Mouse (Mus musculus) urinary bladder, postnatal 25 days (tissue): ENCODE measurements at regions not wholly inside any gene's neighbourhood (a gene's known extent, or its start where the extent isn't known, plus 50 kb on each side); places are given as distances from the start of the nearest gene placed in this dataset.

Experiments used
- DNase-seq: peaks from one replicate; pipeline ENCODE4 v3.0.0; 2022; ENCODE audit warnings: low spot score

DNA sequence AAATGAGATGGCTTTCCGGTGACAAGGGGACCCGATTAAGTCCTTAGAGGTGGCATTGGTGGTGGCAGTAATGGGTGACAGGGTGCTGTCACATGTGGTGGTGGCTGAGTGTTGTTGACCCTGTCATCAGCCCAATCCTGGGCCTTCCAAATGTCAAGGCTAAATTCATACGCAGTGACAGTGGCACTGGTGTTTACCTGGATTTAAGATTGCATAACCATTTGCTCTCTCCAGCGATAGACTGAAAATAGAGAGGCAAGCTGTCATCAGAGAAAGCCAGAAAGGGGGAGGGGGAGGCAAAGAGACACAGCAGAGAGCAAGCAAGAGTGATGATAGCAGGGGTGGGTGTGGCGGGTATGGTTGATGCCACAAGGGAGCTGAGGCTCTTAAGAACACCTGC, 215.1 kb downstream of the Suds3 start:
- no peak for DNase-seq

DNA sequence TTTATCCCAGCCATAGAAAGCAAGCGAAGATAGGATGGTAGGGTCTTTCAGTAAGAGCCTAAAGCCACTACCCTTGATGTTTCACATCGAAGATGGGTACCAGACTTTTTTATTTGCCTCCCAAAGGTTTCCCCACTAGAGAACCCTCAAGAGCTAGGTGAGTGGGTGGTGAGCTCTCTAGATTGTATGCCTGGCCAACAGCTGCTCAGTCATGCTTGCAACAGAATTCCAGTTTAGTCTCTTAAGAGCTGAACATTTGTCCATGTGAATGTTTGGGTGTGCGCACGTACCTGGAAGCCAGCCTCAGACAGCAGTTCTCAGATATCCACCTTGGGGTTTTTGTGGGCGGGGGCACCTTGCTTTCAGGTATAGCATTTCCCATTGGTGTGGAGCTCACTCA, 218.5 kb downstream of the Suds3 start:
- DNase-seq: no peak

DNA sequence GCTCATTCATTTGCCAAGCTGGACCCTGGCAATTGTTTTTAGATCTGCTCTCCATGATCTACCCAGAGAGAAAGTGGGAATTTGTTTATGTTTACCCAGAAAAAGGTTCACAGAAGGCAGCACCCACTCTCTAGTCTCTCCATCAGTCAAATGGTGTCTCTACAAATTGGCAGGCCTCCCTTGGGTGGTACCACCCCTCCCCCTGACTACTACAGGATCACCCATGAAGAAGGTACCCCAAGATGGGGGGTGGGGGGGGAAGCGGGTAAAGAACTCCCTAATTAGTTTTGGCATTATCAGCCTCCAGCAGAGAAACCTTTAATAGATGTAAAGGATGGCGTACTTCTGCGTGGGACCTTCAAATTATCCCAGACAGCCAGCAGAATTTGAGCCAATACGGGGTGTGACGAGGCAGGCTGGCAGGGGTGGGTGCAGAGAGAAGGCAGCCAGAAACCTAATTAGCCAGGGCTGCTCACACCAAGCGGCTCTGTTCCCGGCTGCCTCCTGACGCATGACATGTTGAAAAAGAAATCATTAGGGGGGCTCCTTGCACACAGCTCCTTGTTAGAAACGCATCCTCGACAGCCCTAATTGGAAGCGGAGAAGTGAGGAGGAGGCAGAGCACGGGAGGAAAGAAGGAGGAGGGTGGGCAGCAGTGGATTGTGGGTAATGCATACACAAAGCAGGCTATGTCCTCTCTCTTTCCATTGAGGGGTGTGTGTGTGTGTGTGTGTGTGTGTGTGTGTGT, 220.7 kb downstream of the Suds3 start:
- DNase-seq: no peak

- no peak for DNase-seq
Observed at GRCm38 (mm10) chr5:116894575-116894974, 221.3 kb downstream of the Suds3 start.

- no peak for DNase-seq
Observed at GRCm38 (mm10) chr5:116892877-116893276, 223.0 kb downstream of the Suds3 start.

DNA sequence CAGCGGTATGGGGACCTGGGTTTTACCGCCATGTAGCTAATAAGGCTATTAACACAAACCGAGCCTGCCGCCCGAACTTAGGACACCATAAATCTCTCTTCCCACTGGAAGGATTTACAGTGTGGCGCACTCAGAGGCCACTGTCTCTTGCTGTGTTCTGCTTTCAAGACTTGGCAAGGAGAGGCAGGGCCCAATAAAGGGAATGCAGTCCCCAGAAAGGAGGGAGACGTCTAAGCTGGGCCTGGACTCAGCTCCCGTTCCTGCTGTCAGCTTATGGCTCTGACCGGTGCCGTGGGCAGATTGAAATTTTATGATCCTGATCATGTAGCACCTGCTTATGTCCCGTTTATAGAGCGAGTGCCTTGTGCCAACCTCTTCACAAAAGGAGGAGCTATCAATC, 226.7 kb downstream of the Suds3 start:
- no peak for DNase-seq

DNA sequence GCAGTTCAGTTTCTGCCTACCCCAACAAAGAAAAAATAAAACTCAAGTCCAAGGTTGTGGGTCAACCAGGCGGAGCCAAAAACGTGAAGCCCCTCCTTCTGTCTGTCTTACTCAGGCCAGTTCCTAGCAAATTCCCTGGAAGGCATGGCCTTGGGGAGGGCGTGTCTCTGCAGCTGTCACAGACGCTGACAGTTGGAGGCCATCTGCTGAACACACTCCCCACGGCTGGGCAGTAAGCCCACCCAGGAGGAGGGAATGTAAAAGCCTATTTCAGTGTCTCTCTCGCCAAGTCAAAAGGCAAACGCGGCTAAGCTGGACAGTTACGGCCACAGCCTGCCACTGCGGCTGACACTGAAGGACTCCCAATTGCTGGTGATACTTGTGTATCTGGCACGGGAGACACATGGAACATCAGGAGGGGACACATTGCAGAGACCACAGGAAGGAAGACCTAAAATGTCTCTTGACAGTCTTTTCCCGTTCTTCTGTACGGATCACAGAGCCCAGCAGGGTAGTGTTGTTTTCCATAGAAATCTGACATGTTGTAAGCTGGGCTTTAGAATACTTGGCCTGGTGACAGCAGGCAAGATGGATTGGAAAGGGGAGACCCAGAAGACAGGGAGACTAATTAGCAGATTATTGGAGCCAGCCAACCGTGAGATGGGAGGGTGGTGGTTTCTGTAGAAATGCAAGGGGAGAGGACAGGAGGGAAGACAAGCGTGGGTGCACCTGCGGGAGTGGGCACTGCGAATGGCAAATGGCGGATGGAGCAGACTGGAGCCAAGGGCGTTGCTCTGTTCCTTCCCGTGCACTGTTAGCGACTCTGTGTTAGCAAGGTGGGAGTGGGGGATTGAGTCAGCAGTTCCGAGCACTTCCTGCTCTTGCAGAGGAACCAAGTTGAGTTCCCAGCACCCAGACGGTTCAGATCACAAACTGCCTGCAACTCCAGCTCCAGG, 229.5 kb downstream of the Suds3 start:
- no peak for DNase-seq

GRCm38 (mm10) chr5:116879761-116880160, 236.2 kb downstream of the Suds3 start:
- DNase-seq: no peak

DNA sequence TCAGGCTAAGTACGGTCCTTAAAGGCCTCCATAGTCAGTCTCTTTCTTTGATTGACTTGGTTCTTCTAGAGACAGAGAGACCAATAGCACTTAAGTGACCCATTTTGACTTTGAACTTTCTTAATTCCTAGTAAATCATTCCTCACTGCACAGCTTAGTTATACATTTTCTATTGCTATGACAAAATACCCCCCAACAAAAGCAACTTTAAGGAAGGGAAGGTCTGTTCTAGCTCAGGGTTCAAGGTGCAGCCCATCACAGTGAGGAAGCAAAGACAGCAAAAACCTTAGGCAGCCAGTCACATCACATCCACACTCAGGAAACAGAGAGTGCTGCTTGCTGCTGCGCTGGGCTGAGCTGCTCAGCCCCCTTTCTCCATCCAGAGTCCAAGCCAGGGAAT, 241.0 kb downstream of the Suds3 start:
- no peak for DNase-seq

GRCm38 (mm10) chr5:116868115-116868514, 247.8 kb downstream of the Suds3 start:
- no peak for DNase-seq

- DNase-seq: no peak
Observed at GRCm38 (mm10) chr5:116864275-116864674, 251.6 kb downstream of the Suds3 start.

- no peak for DNase-seq
Observed at GRCm38 (mm10) chr5:116852691-116853090, 261.1 kb upstream of the Srrm4 start.

- DNase-seq: no peak
Observed at GRCm38 (mm10) chr5:116831874-116832273, 240.3 kb upstream of the Srrm4 start.

DNA sequence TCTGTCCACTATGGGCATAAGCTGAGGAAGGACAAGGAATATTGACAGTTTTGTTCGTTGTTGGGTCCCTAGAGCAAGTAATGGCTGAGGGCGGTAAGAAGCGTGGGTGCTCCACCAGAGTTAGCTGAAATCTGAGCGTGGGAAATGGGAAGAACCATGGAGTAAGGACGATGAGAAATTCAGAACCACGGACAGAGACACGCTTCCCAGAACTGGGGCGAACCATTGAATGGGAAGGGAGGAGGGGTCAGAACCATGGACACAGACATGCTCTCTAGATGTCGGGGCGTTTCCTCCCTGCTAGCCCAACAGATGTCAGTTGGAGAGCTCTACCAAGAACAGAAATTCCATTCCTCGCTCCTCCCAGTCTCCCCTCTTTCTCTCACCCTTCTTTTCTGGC, 238.2 kb upstream of the Srrm4 start:
- DNase-seq: no peak

GRCm38 (mm10) chr5:116823260-116823659, 231.6 kb upstream of the Srrm4 start:
- DNase-seq: no peak

DNA sequence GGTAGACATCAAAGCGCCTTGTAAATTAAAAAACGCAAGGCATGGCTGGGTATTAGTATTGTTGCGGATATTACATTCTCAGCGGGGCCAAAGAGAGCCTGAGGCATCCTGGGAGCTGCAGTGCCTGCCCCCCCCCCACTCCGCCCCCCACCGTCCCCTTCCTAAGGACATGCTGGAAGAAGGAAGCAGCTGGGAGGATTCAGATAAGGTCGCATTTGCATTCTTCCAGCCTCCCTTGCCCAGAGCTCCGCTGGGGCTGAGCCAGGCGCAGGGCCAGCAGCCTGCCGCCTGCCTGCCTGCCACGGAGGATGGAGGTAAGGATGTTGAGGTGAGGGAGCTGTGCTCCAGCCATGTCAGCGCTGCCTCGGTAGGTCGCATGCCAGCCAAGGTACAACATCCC, 230.5 kb upstream of the Srrm4 start:
- no peak for DNase-seq

DNA sequence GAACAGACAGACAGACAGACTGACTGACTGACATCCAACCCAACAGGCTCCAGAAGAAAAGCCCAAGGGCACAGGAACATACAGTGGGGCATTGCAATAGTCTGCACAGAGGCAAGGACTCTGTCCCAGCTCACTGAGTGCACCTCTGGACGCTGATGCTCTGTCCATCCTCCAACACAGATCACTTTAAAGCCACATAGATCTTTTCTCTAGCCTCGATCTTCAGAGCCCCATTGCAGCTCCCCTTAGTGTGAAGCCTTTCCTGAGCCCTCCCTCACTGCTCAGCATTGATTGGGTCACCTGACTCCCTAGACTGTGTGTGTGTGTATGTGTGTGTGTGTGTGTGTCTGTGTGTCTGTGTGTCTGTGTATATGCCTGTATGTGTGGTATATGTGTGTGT, 218.2 kb upstream of the Srrm4 start:
- DNase-seq: no peak

DNA sequence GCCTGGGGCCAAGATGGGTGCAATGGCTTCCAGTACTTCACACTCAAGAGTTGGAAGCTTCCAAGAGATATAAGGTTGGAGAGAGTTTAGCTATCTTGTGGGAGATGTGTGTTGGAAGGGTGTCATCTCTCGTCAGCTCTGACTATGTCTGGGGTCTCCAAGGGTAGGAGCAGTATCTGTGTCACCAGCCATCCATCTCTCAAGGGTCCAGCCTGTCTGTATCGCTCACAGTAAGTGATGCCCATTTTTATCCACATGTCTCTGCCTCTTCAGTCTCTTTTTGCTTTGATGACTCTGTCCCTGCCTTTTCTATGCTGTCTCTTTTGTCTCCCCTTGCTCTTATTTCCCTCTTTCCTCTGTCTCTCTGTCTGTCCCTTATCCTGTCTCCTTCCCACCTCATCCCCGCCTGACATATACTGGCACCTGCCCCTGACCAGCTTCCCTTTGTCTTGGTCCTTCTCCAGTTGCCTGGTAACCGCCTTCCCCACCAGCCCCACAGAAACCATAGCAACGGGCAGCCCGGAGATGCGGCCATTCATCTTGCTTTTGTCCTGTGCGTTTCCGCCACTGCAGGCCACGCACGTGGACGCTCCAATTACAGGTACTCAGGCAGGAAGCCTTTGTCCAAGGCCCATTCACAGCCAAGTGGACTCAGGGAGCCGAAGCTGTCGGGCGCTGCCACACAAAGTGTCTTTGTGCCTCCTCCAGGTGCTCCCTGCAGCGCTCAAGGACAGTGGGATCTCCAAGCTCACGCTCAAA, 217.6 kb upstream of the Srrm4 start:
- no peak for DNase-seq

GRCm38 (mm10) chr5:116797460-116797859, 205.8 kb upstream of the Srrm4 start:
- DNase-seq: no peak

- DNase-seq: no peak
Observed at GRCm38 (mm10) chr5:116795169-116795568, 203.6 kb upstream of the Srrm4 start.

DNA sequence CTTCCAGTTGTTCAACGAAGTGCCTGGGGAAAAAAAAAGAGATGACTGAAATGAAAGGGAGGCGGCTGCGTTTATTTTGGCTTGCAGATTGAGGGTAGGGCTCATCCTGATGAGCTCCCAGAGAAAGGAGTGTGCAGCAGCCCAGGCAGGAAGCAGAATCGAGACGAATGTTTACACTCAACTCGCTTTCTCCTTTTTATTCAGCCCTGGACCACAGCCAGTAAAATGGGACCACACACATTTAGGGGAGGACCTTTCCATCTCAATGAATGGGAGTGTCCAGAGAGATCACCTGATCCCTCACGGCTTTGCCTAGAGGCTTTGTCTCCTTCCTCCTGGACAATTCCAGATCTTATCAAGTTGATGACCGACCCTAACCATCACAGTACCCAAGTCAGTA, 198.8 kb upstream of the Srrm4 start:
- no peak for DNase-seq

DNA sequence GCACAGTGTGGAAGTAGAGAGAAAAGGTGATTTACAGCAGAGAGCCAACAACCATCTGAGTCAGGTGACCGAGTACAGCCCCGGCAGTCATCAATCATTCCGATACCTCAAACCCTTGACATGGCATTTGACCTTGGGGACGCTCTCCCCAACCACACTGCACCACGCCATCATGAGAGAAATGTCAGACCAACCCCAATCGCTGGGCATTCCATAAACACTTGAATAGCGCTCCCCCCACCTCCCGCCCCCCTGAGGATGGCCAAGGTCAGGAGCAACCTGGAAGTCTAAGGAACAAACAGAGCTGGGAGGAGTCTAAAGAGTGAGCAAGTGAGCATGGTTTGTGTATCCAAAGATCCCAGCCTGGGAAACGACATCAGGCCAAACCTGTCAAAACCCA, 198.2 kb upstream of the Srrm4 start:
- DNase-seq: no peak

GRCm38 (mm10) chr5:116776450-116776849, 184.8 kb upstream of the Srrm4 start:
- DNase-seq: no peak
